Mouse (Mus musculus) limb, embryonic 14.5 days (tissue): Measurements from ENCODE around the gene Ank3. TPM values are rescaled to one million over a fixed set of nuclear protein-coding genes. Genes with fewer than 3 reads are reported as not detected.

ENCODE experiments used
- ATAC-seq: fragments of 200-750 bp; cut with Nextera tagmentation; 2 replicates; pipeline ENCODE4 v1.8.0; 2017; ENCODE audit warnings: low read depth, moderate number of reproducible peaks, moderate TSS enrichment; ENCODE audit not compliant: low FRiP score
- DNase-seq: peaks from one replicate; pipeline ENCODE4 v3.0.0-alpha.2; 2015; ENCODE audit warnings: low spot score
- H3K27ac ChIP-seq: fragments of 300-500 bp; sonication (generic); replicated peaks from 2 replicates; pipeline ENCODE4 v1.5.1; 2014; ENCODE audit warnings: low read depth, mild to moderate bottlenecking, low read length, moderate library complexity, mixed read lengths
- H3K27me3 ChIP-seq: fragments of 300-500 bp; sonication (generic); 2 replicates; pipeline ENCODE4 v1.6.1; 2014; ENCODE audit warnings: low read length, mixed read lengths; ENCODE audit not compliant: control insufficient read depth, insufficient read depth
- H3K36me3 ChIP-seq: fragments of 300-500 bp; sonication (generic); 2 replicates; pipeline ENCODE4 v1.6.1; 2014; ENCODE audit warnings: mild to moderate bottlenecking, low read length, moderate library complexity, mixed read lengths; ENCODE audit not compliant: control insufficient read depth, insufficient read depth
- H3K4me1 ChIP-seq: fragments of 300-500 bp; sonication (generic); 2 replicates; pipeline ENCODE4 v1.6.1; 2014; ENCODE audit warnings: antibody characterized with exemption, low read length, mixed read lengths; ENCODE audit not compliant: control insufficient read depth, insufficient read depth
- H3K4me2 ChIP-seq: fragments of 300-500 bp; sonication (generic); replicated peaks from 2 replicates; pipeline ENCODE4 v1.6.1; 2014; ENCODE audit warnings: low read depth, mild to moderate bottlenecking, low read length, moderate library complexity; ENCODE audit not compliant: severe bottlenecking
- H3K4me3 ChIP-seq: fragments of 300-500 bp; sonication (generic); replicated peaks from 2 replicates; pipeline ENCODE4 v1.5.1; 2014; ENCODE audit warnings: low read length
- H3K9ac ChIP-seq: fragments of 300-500 bp; sonication (generic); 2 replicates; pipeline ENCODE4 v1.6.1; 2014; ENCODE audit warnings: mild to moderate bottlenecking, low read depth, low read length, moderate library complexity; ENCODE audit not compliant: severe bottlenecking
- H3K9me3 ChIP-seq: fragments of 300-500 bp; sonication (generic); 2 replicates; pipeline ENCODE4 v1.6.1; 2016; ENCODE audit warnings: low read length; ENCODE audit not compliant: control insufficient read depth
- POLR2A ChIP-seq: fragments of 200-500 bp; IDR thresholded peaks from 2 replicates; pipeline ENCODE4 v1.8.0; 2012; ENCODE audit warnings: inconsistent platforms, mild to moderate bottlenecking, moderate library complexity, borderline replicate concordance; ENCODE audit not compliant: insufficient read depth, insufficient read length; ENCODE audit errors: extremely low read depth
- WGBS: fragments of 180-500 bp; shearing (Covaris S2); extraction: QIAGEN DNeasy Blood & Tissue Kit; methylation state at CpG from one replicate; pipeline ENCODE4 v1.1.7; 2014; 5-methylcytosine and 5-hydroxymethylcytosine counted together
- polyA plus RNA-seq, 2 experiments: library from polyadenylated mRNA; depleted of rRNA in 1 of 2; stranded (reverse) in 1 of 2; unstranded in 1 of 2; fragments of >200 nt; fragmentation: Nextera tagmentation in 1 of 2; extraction: Ambion mirVana in 1 of 2; gene quantifications; 2 replicates each; pipeline versions ENCODE4 v1.2.1 to v1.2.3; 2012 to 2014

Ank3 gene
- polyA plus RNA-seq, 2 experiments, result 14.8 to 25.2 TPM

DNA sequence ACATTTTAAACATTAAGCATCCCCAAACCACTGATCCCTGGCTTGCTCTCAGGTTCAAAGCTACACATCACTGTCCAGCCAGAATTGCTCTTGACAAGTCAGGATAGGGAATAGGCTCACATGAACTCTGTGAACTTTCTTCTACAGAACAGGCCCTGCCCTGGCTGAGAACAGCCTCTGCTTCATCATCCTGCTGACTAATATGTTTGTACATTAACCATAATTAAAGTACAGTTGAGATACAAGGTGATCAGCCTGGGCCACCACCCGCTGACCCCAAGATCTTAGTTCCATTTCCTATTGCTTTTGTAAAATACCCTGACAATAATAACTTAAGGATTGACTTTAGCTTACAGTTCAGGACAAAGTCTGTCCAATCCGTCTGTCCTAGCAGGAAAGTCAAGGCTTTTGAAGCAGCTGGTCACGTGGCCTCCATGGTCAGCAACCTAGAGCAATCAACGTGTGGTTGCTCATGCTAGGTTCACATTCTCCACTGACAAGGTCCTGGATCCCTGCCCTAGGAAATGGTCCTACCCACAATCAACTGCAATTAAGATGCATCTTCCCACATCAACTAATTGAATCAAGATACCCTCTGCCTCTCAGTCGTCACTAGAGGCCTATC, 538.0 kb downstream of the Ank3 start:
- no peaks in the 10 kb centered on the region for H3K9me3 ChIP-seq
- H3K27me3 ChIP-seq, result no peaks in the 10 kb centered on the region
- no peak overlapping the region for H3K4me3 ChIP-seq
- H3K4me2 ChIP-seq, result no peak overlapping the region
- H3K36me3 ChIP-seq, result no peaks in the 10 kb centered on the region
- no peak for DNase-seq
- no peak overlapping the region for H3K9ac ChIP-seq
- no peak for ATAC-seq
- WGBS, result 89% methylated on average over 5 of the region's 5 CpGs
- H3K27ac ChIP-seq, result no peak overlapping the region
- no peaks in the 10 kb centered on the region for H3K4me1 ChIP-seq
- TF ChIP-seq POLR2A, result no peak

DNA sequence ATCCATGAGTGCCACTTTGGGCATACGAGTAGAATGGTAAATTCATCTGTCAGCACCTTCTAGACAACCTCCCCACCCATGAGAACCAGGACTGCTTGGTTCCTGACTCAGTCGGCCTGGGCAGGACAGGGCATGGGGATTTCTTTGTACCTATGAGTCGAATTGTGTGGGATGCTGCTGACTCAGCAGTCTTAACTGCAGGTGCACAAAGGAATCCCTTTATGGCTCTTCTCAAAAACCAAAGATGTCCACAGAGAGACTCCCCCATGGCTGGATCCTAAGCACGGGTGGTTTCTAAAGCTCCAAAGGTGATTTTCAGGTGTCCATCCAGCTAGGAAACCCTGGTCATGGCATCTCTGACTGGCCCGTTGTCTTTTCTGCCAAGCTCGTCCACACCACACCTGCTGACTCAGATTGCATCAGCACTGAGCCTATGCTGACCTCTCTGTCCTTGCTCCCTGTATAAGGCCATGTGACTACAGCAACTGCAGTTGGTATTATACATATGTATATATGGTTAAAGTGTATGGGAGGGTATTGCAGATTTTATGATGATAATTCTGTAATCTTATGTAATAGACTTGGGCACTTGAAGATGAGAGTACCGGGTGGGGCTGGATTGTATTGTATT, 538.8 kb downstream of the Ank3 start:
- Histone ChIP-seq H3K4me3 (no peak overlapping the region), H3K9me3 (no peaks in the 10 kb centered on the region)
- 92% methylated on average over 7 of the region's 7 CpGs for WGBS

DNA sequence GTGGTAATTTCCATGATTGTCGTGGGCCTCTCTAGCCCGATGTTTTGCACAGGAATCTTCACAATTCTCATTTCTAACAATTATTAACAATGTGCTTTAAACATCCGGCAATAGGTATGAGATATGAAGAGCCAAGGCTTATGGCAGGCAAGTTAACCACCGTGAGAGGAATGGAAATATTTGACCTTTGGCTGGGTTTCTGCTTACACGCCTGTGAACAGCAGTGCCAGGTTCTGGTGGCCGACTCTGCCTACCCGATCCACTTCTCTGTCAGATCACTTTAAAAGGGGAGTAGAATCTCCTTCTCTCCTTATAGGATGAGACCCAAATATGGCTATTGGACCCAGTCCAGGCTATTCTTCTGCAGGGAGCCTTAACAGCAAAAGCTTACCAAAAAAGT, 540.6 kb downstream of the Ank3 start:
- H3K27me3 ChIP-seq, result no peaks in the 10 kb centered on the region
- no peaks in the 10 kb centered on the region for H3K36me3 ChIP-seq
- no peak for TF ChIP-seq POLR2A
- no peak overlapping the region for H3K9ac ChIP-seq
- WGBS, result 90% methylated on average over 7 of the region's 7 CpGs
- H3K4me3 ChIP-seq, result no peak overlapping the region
- no peak overlapping the region for H3K27ac ChIP-seq
- H3K4me1 ChIP-seq, result no peaks in the 10 kb centered on the region
- DNase-seq (no peak), ATAC-seq (no peak)
- no peak overlapping the region for H3K4me2 ChIP-seq
- no peaks in the 10 kb centered on the region for H3K9me3 ChIP-seq

More for the DNA sequence above, 538.8 kb downstream of the Ank3 start:
- Histone ChIP-seq H3K27ac (no peak overlapping the region), H3K9ac (no peak overlapping the region), H3K36me3 (no peaks in the 10 kb centered on the region), H3K27me3 (no peaks in the 10 kb centered on the region), H3K4me2 (no peak overlapping the region), H3K4me1 (no peaks in the 10 kb centered on the region)
- ATAC-seq, result no peak
- no peak for DNase-seq
- TF ChIP-seq POLR2A, result no peak

DNA sequence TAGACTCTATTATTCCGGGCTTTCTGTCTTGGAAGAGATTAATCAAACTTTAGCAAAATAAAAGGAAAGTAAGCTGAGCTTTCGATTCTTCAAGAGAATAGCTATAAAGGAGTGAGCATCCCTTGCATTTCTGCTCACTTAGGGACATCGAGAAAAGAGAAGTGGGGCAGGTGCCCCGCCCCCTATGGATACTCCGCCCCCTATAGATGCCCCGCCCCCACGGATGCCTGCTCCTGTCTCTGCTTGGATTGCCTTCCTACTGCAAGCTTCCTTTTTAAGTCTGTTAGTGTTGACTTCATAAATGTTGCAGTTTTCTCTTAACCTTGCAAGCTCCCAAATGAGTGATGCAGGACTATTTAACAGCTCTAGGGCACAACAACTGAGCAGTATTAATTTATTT, 541.4 kb downstream of the Ank3 start:
- H3K27me3 ChIP-seq, result no peaks in the 10 kb centered on the region
- H3K36me3 ChIP-seq, result no peaks in the 10 kb centered on the region
- no peak overlapping the region for H3K27ac ChIP-seq
- 72% methylated on average over 7 of the region's 7 CpGs for WGBS
- no peak overlapping the region for H3K4me3 ChIP-seq
- H3K4me2 ChIP-seq, result no peak overlapping the region
- no peaks in the 10 kb centered on the region for H3K9me3 ChIP-seq
- ATAC-seq (no peak), DNase-seq (no peak)
- no peaks in the 10 kb centered on the region for H3K4me1 ChIP-seq
- TF ChIP-seq POLR2A, result no peak
- H3K9ac ChIP-seq, result no peak overlapping the region

DNA sequence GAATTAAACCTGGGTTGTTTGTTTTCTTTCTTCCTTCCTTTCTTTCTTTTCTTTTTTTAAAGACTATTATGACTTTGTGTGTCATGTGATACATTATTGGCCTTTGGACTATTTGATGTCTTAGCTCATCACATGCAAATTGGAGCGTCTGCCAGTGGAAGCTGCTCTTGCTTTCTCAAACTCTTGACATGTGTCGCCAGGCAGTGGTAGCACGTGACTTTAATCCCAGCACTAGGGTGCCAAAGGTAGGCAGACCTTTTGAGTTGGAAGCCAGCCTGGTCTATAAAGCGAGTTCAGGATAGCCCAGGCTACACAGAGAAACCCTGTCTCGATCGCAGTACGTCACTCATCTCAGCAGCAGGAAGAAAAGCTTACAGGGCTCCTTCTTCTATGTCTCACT, 542.4 kb downstream of the Ank3 start:
- WGBS, result 91% methylated on average over 7 of the region's 7 CpGs
- DNase-seq (no peak), ATAC-seq (no peak)
- Histone ChIP-seq H3K4me2 (no peak overlapping the region), H3K27me3 (no peaks in the 10 kb centered on the region), H3K27ac (no peak overlapping the region), H3K36me3 (no peaks in the 10 kb centered on the region), H3K4me3 (no peak overlapping the region), H3K4me1 (no peaks in the 10 kb centered on the region), H3K9me3 (no peaks in the 10 kb centered on the region), H3K9ac (no peak overlapping the region)
- TF ChIP-seq POLR2A, result no peak

DNA sequence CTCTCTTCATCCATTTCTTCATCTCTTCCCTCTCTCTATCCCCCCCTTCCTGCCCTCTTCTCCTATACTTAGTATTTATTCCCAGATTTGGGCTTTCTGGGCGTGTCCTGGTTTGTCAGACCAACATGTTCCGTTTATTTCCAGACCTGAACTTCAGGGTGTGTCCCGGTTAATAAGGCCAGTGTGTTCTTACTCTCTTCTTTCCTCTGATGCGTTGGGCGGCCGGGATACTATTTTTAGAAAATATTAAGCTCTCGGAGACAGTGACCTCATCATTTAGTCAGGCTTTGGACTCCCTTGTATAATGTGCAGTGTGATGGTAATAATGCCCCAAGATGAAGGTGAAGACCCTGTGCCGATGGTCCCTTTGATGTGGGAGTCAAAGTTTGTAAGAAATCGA, 546.3 kb downstream of the Ank3 start:
- no peak overlapping the region for H3K9ac ChIP-seq
- TF ChIP-seq POLR2A, result no peak
- H3K27ac ChIP-seq, result no peak overlapping the region
- H3K4me2 ChIP-seq, result no peak overlapping the region
- H3K9me3 ChIP-seq, result no peaks in the 10 kb centered on the region
- DNase-seq (no peak), ATAC-seq (no peak)
- no peaks in the 10 kb centered on the region for H3K4me1 ChIP-seq
- no peak overlapping the region for H3K4me3 ChIP-seq
- WGBS, result 79% methylated on average over 9 of the region's 9 CpGs
- H3K27me3 ChIP-seq, result no peaks in the 10 kb centered on the region
- H3K36me3 ChIP-seq, result no peaks in the 10 kb centered on the region
